Mouse (Mus musculus) forelimb bud, embryonic 11.5 days (tissue): ENCODE measurements around the gene Vps52.
A peak's percentile ranks its signal among the peaks of the same experiment; 100 is the strongest.

Experiments
- DNase-seq: peaks from one replicate; pipeline ENCODE4 v3.0.0-alpha.2; 2012; ENCODE audit warnings: low read depth, low spot score

Vps52 gene

GRCm38 (mm10) chr17:33955555-33956214 lies at the start of gene Vps52, which contains the start of gene Rps18:
Gene Vps52 (plus strand): TSS chr17:33955812.
Gene Rps18 (minus strand): TSS chr17:33956001.
- peak; percentile 99 for DNase-seq

- no peak for DNase-seq
Measured at GRCm38 (mm10) chr17:33908331-33909076, 47.1 kb upstream of the Vps52 start.

- peak; percentile 97 for DNase-seq
Measured at GRCm38 (mm10) chr17:33909077-33909868, 46.3 kb upstream of the Vps52 start, which contains the start of gene Daxx. Gene Daxx (plus strand): TSS chr17:33909414.

GRCm38 (mm10) chr17:33909869-33910250 lies 45.8 kb upstream of the Vps52 start:
- no peak for DNase-seq

- no peak for DNase-seq
Measured at GRCm38 (mm10) chr17:33910346-33911051, 45.1 kb upstream of the Vps52 start.

GRCm38 (mm10) chr17:33911052-33911812 lies 44.4 kb upstream of the Vps52 start:
- DNase-seq: no peak

GRCm38 (mm10) chr17:33911813-33912414 lies 43.7 kb upstream of the Vps52 start:
- no peak for DNase-seq

- no peak for DNase-seq
Measured at GRCm38 (mm10) chr17:33913264-33913663, 42.3 kb upstream of the Vps52 start.

GRCm38 (mm10) chr17:33913905-33914304 lies 41.7 kb upstream of the Vps52 start:
- DNase-seq: no peak

GRCm38 (mm10) chr17:33914969-33915391 lies 40.6 kb upstream of the Vps52 start:
- DNase-seq: no peak

- peak; percentile 99 for DNase-seq
Measured at GRCm38 (mm10) chr17:33915671-33916250, 39.9 kb upstream of the Vps52 start, which contains the start of the genes Tapbp and Zbtb22. Gene Tapbp (plus strand): TSS chr17:33915899. Gene Zbtb22 (plus strand): TSS chr17:33915904.

- DNase-seq: peak; percentile 67
Measured at GRCm38 (mm10) chr17:33916294-33916693, 39.3 kb upstream of the Vps52 start.

- DNase-seq: no peak
Measured at GRCm38 (mm10) chr17:33916847-33917655, 38.6 kb upstream of the Vps52 start.

GRCm38 (mm10) chr17:33917656-33918292 lies 37.8 kb upstream of the Vps52 start:
- DNase-seq: no peak

- DNase-seq: no peak
Measured at GRCm38 (mm10) chr17:33918293-33919203, 37.1 kb upstream of the Vps52 start.

- no peak for DNase-seq
Measured at GRCm38 (mm10) chr17:33919351-33920281, 36.0 kb upstream of the Vps52 start.
